In genomic region chr11:51898326-51899080, GRCm38 (mm10) we compare ENCODE assay signal across 11 mouse cellular contexts. TPM values are rescaled to one million over a fixed set of nuclear protein-coding genes. Genes with fewer than 3 reads are reported as not detected.
A peak's percentile ranks its signal among the peaks of the same experiment; 100 is the strongest.
DNase-seq lines count a peak whose midpoint lies in the region; ATAC-seq and TF ChIP-seq lines count a peak whose summit lies in the region.
"Had no signal": no experiment of that assay in that cellular context is flagged by ENCODE, and none has a peak within 500 bp of the region (broad histone marks: within the 10 kb centered on the region; RNA-seq: fewer than 3 reads in every experiment).

No protein-coding gene starts in this region.

- no peaks in the 10 kb centered on the region for H3K27me3 ChIP-seq in heart, adult 2 months (ENCODE audit: control insufficient read depth, insufficient read depth, low read length)
- peaks cover 20% of the 10 kb centered on the region for H3K27me3 ChIP-seq in heart, embryonic 12.5 days (replicated peaks)
- 0 out of 2 replicates have a peak, but pooled peaks cover 3% of the 10 kb centered on the region for H3K27me3 ChIP-seq in intestine, embryonic 16.5 days (replicated peaks; ENCODE audit: control insufficient read depth, insufficient read depth, low read length)

- H3K79me2 ChIP-seq in heart, adult 2 months (replicated peaks; ENCODE audit: control insufficient read depth, insufficient read depth, low read length) = no peaks in the 10 kb centered on the region

- H3K4me2 ChIP-seq in heart, embryonic 12.5 days = no peak overlapping the region
- H3K4me2 ChIP-seq in intestine, embryonic 16.5 days (ENCODE audit: low read depth, low read length) = no peak overlapping the region
- H3K4me2 ChIP-seq: embryonic facial prominence, embryonic 12.5 days; midbrain, embryonic 11.5 days had no signal

- WGBS in heart, adult 2 months = 43% methylated on average over 21 of the region's 21 CpGs
- WGBS in heart, embryonic 12.5 days = 49% methylated on average over 21 of the region's 21 CpGs
- WGBS in intestine, embryonic 16.5 days = 53% methylated on average over 21 of the region's 21 CpGs

- no peak for TF ChIP-seq POLR2A in heart, adult 2 months (IDR thresholded peaks at IDR 0.05; ENCODE audit: insufficient read depth, low read depth, low read length)

- no peak for TF ChIP-seq CTCF in heart, adult 2 months (IDR thresholded peaks at IDR 0.05)

- H3K4me3 ChIP-seq in heart, adult 2 months = no peak overlapping the region
- no peak overlapping the region for H3K4me3 ChIP-seq in heart, embryonic 12.5 days
- H3K4me3 ChIP-seq in intestine, embryonic 16.5 days (ENCODE audit: low read length) = no peak overlapping the region
- H3K4me3 ChIP-seq: embryonic facial prominence, embryonic 12.5 days had no signal

- peaks cover 5% of the 10 kb centered on the region for H3K4me1 ChIP-seq in heart, adult 2 months (ENCODE audit: control insufficient read depth, insufficient read depth, low read length)
- H3K4me1 ChIP-seq in heart, embryonic 12.5 days (replicated peaks) = no peaks in the 10 kb centered on the region
- H3K4me1 ChIP-seq in intestine, embryonic 16.5 days (ENCODE audit: control insufficient read depth, insufficient read depth, low read length) = no peaks in the 10 kb centered on the region

- no peak for TF ChIP-seq EP300 in heart, adult 2 months (IDR thresholded peaks at IDR 0.05; ENCODE audit: insufficient read depth, low read depth, low read length)

- H3K27ac ChIP-seq in heart, adult 2 months = peak overlapping the region; percentile 87
- H3K27ac ChIP-seq in heart, embryonic 12.5 days (ENCODE audit: poor library complexity, severe bottlenecking) = no peak overlapping the region
- H3K27ac ChIP-seq in intestine, embryonic 16.5 days (ENCODE audit: low read length) = no peak overlapping the region
- H3K27ac ChIP-seq: embryonic facial prominence, embryonic 12.5 days had no signal

- intact Hi-C loops in heart, adult 2 months (cut with DNase I) = no loop called here
- intact Hi-C loops in left cerebral cortex, postnatal 4 days (cut with DNase I) = no loop called here

- H3K36me3 ChIP-seq in heart, adult 2 months (ENCODE audit: control insufficient read depth, insufficient read depth, low read length) = no peaks in the 10 kb centered on the region
- no peaks in the 10 kb centered on the region for H3K36me3 ChIP-seq in heart, embryonic 12.5 days
- H3K36me3 ChIP-seq in intestine, embryonic 16.5 days (ENCODE audit: control insufficient read depth, insufficient read depth, low read length) = no peaks in the 10 kb centered on the region
- H3K36me3 ChIP-seq: embryonic facial prominence, embryonic 12.5 days had no signal

- no peaks in the 10 kb centered on the region for H3K9me3 ChIP-seq in heart, embryonic 12.5 days (replicated peaks)
- H3K9me3 ChIP-seq in intestine, embryonic 16.5 days (ENCODE audit: control insufficient read depth, low read length) = no peaks in the 10 kb centered on the region; the same call in 1 of the 2 replicates
- H3K9me3 ChIP-seq: embryonic facial prominence, embryonic 12.5 days had no signal

- no peak for ATAC-seq in heart, embryonic 12.5 days (ENCODE audit: insufficient number of reproducible peaks, low FRiP score)
- ATAC-seq in hematopoietic stem cell, adult 5-6 weeks (replicated peaks in 1 of 2; ENCODE audit: insufficient read depth in 1 of 2, low FRiP score in 2 of 2, low TSS enrichment in 1 of 2, low read depth in 1 of 2, poor library complexity in 2 of 2, severe bottlenecking in 2 of 2) = peak; percentile 65; a peak in 3 of 4 replicates
- ATAC-seq in intestine, embryonic 16.5 days = no peak

- H3K9ac ChIP-seq in heart, adult 2 months (ENCODE audit: low read depth, low read length) = no peak overlapping the region
- no peak overlapping the region for H3K9ac ChIP-seq in heart, embryonic 12.5 days
- H3K9ac ChIP-seq in intestine, embryonic 16.5 days (ENCODE audit: low read depth, low read length) = no peak overlapping the region
- H3K9ac ChIP-seq: embryonic facial prominence, embryonic 12.5 days had no signal

- peak in 1 of 2 experiments; percentile 14 for DNase-seq in heart, adult 2 months
- DNase-seq in left cerebral cortex, postnatal 4 days = peak; percentile 45
- peak; percentile 23 for DNase-seq in thymus, postnatal 0 days (ENCODE audit: low spot score)
- DNase-seq in testis, postnatal 10 days (ENCODE audit: low spot score) = no peak
- no peak for DNase-seq in heart, adult 9 months (ENCODE audit: low spot score in 2 of 2)
- DNase-seq: adrenal gland, postnatal 10 days had no signal

RNA-seq across cellular contexts. Expression of gene Jade2, which starts 41.0 kb away (rescaled TPM):
- 10 to 100 TPM; 11.3 to 12.4 TPM for total RNA-seq in heart, adult 2 months (2021)
- 6.5 and 7.3 TPM in 2 replicates for polyA plus RNA-seq in heart, adult 2 months (2012; rRNA removed)
- 0.57 and 0.81 TPM in 2 replicates for polyA plus RNA-seq in heart, embryonic 12.5 days (2016; fragmentation: Nextera tagmentation; extraction: Ambion mirVana)
- 16.3 and 17.0 TPM in 2 replicates for total RNA-seq in hematopoietic stem cell, adult 5-6 weeks (2017)
- 1 to 10 TPM; 2.5 to 3.0 TPM for total RNA-seq in left cerebral cortex, postnatal 4 days (2021)
- polyA plus RNA-seq in thymus, postnatal 0 days (2015; fragmentation: Nextera tagmentation; extraction: Ambion mirVana) = 6.8 TPM in 2 replicates
- polyA plus RNA-seq in intestine, embryonic 16.5 days (2015; fragmentation: Nextera tagmentation; extraction: Ambion mirVana) = 1.3 and 1.5 TPM in 2 replicates

Comparison
In these comparisons a context has a peak if more than half of its experiments do, and no peak if none do; other contexts are left out.
1. DNase-seq: peak in left cerebral cortex, postnatal 4 days (single experiment) and thymus, postnatal 0 days (single experiment); none in testis, postnatal 10 days (single experiment) and heart, adult 9 months (0 of 2).
2. ATAC-seq: peak in hematopoietic stem cell, adult 5-6 weeks (2 of 2); none in heart, embryonic 12.5 days (single experiment) and intestine, embryonic 16.5 days (single experiment).